26 mouse cellular contexts compared by ENCODE assay signal in genomic region chr6:100974716-100975115, GRCm38 (mm10).
"Had no signal": no experiment of that assay in that cellular context is flagged by ENCODE, and none has a peak within 500 bp of the region (broad histone marks: within the 10 kb centered on the region; RNA-seq: fewer than 3 reads in every experiment).

No protein-coding gene starts in this region.

- DNase-seq: cerebellum, adult 8-10 months; cerebellum, adult 9-10 months; cerebellum, postnatal 10 days; cerebellum, postnatal 14 days; cerebellum, postnatal 25 days; cerebellum, postnatal 36 days; embryo, embryonic 11 days; forebrain, postnatal 0 days; gastrocnemius, adult 2 months; gastrocnemius, postnatal 10 days; gastrocnemius, postnatal 14 days; gastrocnemius, postnatal 25 days; gastrocnemius, postnatal 36 days; heart, adult 18-20 months; heart, adult 2 months had no signal

- H3K9me3 ChIP-seq: embryonic facial prominence, embryonic 10.5 days; embryonic facial prominence, embryonic 12.5 days; embryonic facial prominence, embryonic 13.5 days; embryonic facial prominence, embryonic 15.5 days; forebrain, embryonic 10.5 days; forebrain, embryonic 12.5 days; forebrain, embryonic 13.5 days; forebrain, embryonic 15.5 days had no signal

- H3K4me2 ChIP-seq: embryonic facial prominence, embryonic 12.5 days; embryonic facial prominence, embryonic 13.5 days; embryonic facial prominence, embryonic 15.5 days; forebrain, embryonic 12.5 days; forebrain, embryonic 13.5 days; forebrain, embryonic 15.5 days had no signal

- H3K27ac ChIP-seq: embryonic facial prominence, embryonic 10.5 days; embryonic facial prominence, embryonic 12.5 days; embryonic facial prominence, embryonic 13.5 days; embryonic facial prominence, embryonic 15.5 days; forebrain, embryonic 10.5 days; forebrain, embryonic 12.5 days; forebrain, embryonic 13.5 days; forebrain, embryonic 15.5 days; gastrocnemius, adult 2 months; heart, adult 2 months had no signal

- ATAC-seq: forebrain, embryonic 13.5 days; forebrain, embryonic 14.5 days; forebrain, embryonic 15.5 days; forebrain, embryonic 16.5 days; forebrain, postnatal 0 days had no signal

- H3K4me3 ChIP-seq: embryonic facial prominence, embryonic 10.5 days; embryonic facial prominence, embryonic 12.5 days; embryonic facial prominence, embryonic 13.5 days; embryonic facial prominence, embryonic 15.5 days; erythroblast, embryonic 14.5 days; forebrain, embryonic 10.5 days; forebrain, embryonic 12.5 days; forebrain, embryonic 13.5 days; forebrain, embryonic 15.5 days; gastrocnemius, adult 2 months; heart, adult 2 months had no signal

- H3K27me3 ChIP-seq: embryonic facial prominence, embryonic 12.5 days; embryonic facial prominence, embryonic 13.5 days; embryonic facial prominence, embryonic 15.5 days; forebrain, embryonic 12.5 days; forebrain, embryonic 13.5 days; forebrain, embryonic 15.5 days had no signal

- H3K9ac ChIP-seq: embryonic facial prominence, embryonic 12.5 days; embryonic facial prominence, embryonic 13.5 days; embryonic facial prominence, embryonic 15.5 days; forebrain, embryonic 12.5 days; forebrain, embryonic 13.5 days; forebrain, embryonic 15.5 days; forebrain, postnatal 0 days had no signal

- H3K36me3 ChIP-seq: embryonic facial prominence, embryonic 10.5 days; embryonic facial prominence, embryonic 12.5 days; embryonic facial prominence, embryonic 13.5 days; embryonic facial prominence, embryonic 15.5 days; forebrain, embryonic 10.5 days; forebrain, embryonic 12.5 days; forebrain, embryonic 15.5 days had no signal
